Mouse (Mus musculus) retina, adult 2 months (tissue): ENCODE results near the gene Rnf214.

Experiments used
- DNase-seq: peaks from one replicate; pipeline ENCODE4 v3.0.0-alpha.2; 2012; ENCODE audit warnings: low read depth, low spot score

Gene Rnf214

GRCm38 (mm10) chr9:45935628-45936210 is 29.0 kb upstream of the Rnf214 start, which contains the start of gene Tagln:
Gene Tagln (minus strand): TSS chr9:45936058.
- DNase-seq = no peak

- no peak for DNase-seq
These were observed 26.1 kb upstream of the Rnf214 start for GRCm38 (mm10) chr9:45932571-45933415.

GRCm38 (mm10) chr9:45931958-45932357 is 25.2 kb upstream of the Rnf214 start:
- DNase-seq = no peak

GRCm38 (mm10) chr9:45929285-45929684 is 22.6 kb upstream of the Rnf214 start:
- no peak for DNase-seq

GRCm38 (mm10) chr9:45919895-45920294 is 13.2 kb upstream of the Rnf214 start:
- no peak for DNase-seq

GRCm38 (mm10) chr9:45917041-45917934 is 10.6 kb upstream of the Rnf214 start:
- no peak for DNase-seq

- DNase-seq = no peak
These were observed 8.9 kb upstream of the Rnf214 start for GRCm38 (mm10) chr9:45915659-45916058.

- DNase-seq = no peak
These were observed 5.0 kb upstream of the Rnf214 start for GRCm38 (mm10) chr9:45911673-45912072.

GRCm38 (mm10) chr9:45910995-45911394 is 4.3 kb upstream of the Rnf214 start:
- no peak for DNase-seq

- no peak for DNase-seq
These were observed 342 bp upstream of the Rnf214 start for GRCm38 (mm10) chr9:45907078-45907428.

- DNase-seq = no peak
These were observed 887 bp downstream of the Rnf214 start for GRCm38 (mm10) chr9:45905811-45906237.

- no peak for DNase-seq
These were observed 1.5 kb downstream of the Rnf214 start for GRCm38 (mm10) chr9:45905196-45905595.

- no peak for DNase-seq
These were observed 13.0 kb downstream of the Rnf214 start for GRCm38 (mm10) chr9:45893681-45894080.

- DNase-seq = no peak
These were observed 28.8 kb downstream of the Rnf214 start for GRCm38 (mm10) chr9:45877928-45878327.

- no peak for DNase-seq
These were observed 36.4 kb downstream of the Rnf214 start for GRCm38 (mm10) chr9:45870265-45870664.

GRCm38 (mm10) chr9:45869181-45869580 is 37.5 kb downstream of the Rnf214 start:
- DNase-seq = no peak

- DNase-seq = no peak
These were observed 44.9 kb downstream of the Rnf214 start for GRCm38 (mm10) chr9:45861813-45862212.

- DNase-seq = no peak
These were observed 47.3 kb downstream of the Rnf214 start for GRCm38 (mm10) chr9:45859364-45859763.

- DNase-seq = no peak
These were observed 52.6 kb downstream of the Rnf214 start for GRCm38 (mm10) chr9:45854136-45854535.

GRCm38 (mm10) chr9:45853695-45854094 is 53.0 kb downstream of the Rnf214 start:
- no peak for DNase-seq

GRCm38 (mm10) chr9:45851776-45852175 is 54.9 kb downstream of the Rnf214 start:
- DNase-seq = no peak

GRCm38 (mm10) chr9:45851330-45851729 is 55.4 kb downstream of the Rnf214 start:
- no peak for DNase-seq
